Mouse (Mus musculus) liver, embryonic 14.5 days (tissue): ENCODE data around the gene Dyrk1a. TPM values are rescaled to one million over a fixed set of nuclear protein-coding genes. Genes with fewer than 3 reads are reported as not detected.

Experiments
- ATAC-seq: fragments of 200-750 bp; cut with Nextera tagmentation; 2 replicates; pipeline ENCODE4 v1.8.0; 2017; ENCODE audit warnings: moderate number of reproducible peaks, mild to moderate bottlenecking, moderate library complexity; ENCODE audit not compliant: insufficient read depth
- DNase-seq, 3 experiments: peaks; one replicate each; pipeline ENCODE4 v3.0.0-alpha.2; 2012 to 2013; ENCODE audit warnings: low read depth in 3 of 3, low spot score in 3 of 3
- H3K27ac ChIP-seq: fragments of 300-500 bp; sonication (generic); 2 replicates; pipeline ENCODE4 v1.5.1; 2014; ENCODE audit warnings: moderate library complexity, mild to moderate bottlenecking, control low read depth, inconsistent platforms
- H3K27me3 ChIP-seq: fragments of 300-500 bp; sonication (generic); 2 replicates; pipeline ENCODE4 v1.6.1; 2014; ENCODE audit warnings: mild to moderate bottlenecking, low read length, moderate library complexity; ENCODE audit not compliant: control insufficient read depth, insufficient read depth
- H3K36me3 ChIP-seq: fragments of 300-500 bp; sonication (generic); replicated peaks from 2 replicates; pipeline ENCODE4 v1.6.1; 2014; ENCODE audit warnings: low read depth; ENCODE audit not compliant: control insufficient read depth, insufficient read depth
- H3K4me1 ChIP-seq, 2 experiments: fragments of 200-500 bp in 1 of 2; fragments of 300-500 bp in 1 of 2; sonication (generic) in 1 of 2; replicated peaks; 2 replicates each; pipeline ENCODE4 v1.6.1; 2012 to 2014; ENCODE audit warnings: antibody characterized with exemption in 1 of 2, inconsistent platforms in 1 of 2, low read length in 1 of 2; ENCODE audit not compliant: control insufficient read depth in 2 of 2, insufficient read depth in 2 of 2
- H3K4me2 ChIP-seq: fragments of 300-500 bp; sonication (generic); 2 replicates; pipeline ENCODE4 v1.6.1; 2014; ENCODE audit warnings: low read depth, mild to moderate bottlenecking, control low read depth, moderate library complexity
- H3K4me3 ChIP-seq, 2 experiments: fragments of 200-500 bp in 1 of 2; fragments of 300-500 bp in 1 of 2; sonication (generic) in 1 of 2; 2 replicates each; pipeline ENCODE4 v1.5.1; 2012 to 2014; ENCODE audit warnings: low read depth in 2 of 2, low read length in 2 of 2, mild to moderate bottlenecking in 2 of 2, control low read depth in 1 of 2, inconsistent platforms in 1 of 2, moderate library complexity in 1 of 2; ENCODE audit not compliant: insufficient read depth in 1 of 2
- H3K9ac ChIP-seq: fragments of 300-500 bp; sonication (generic); replicated peaks from 2 replicates; pipeline ENCODE4 v1.6.1; 2014; ENCODE audit warnings: mild to moderate bottlenecking, control low read depth, moderate library complexity
- H3K9me3 ChIP-seq: fragments of 300-500 bp; sonication (generic); 2 replicates; pipeline ENCODE4 v1.6.1; 2016; ENCODE audit warnings: low read length, mixed read lengths; ENCODE audit not compliant: control insufficient read depth
- CTCF ChIP-seq: IDR thresholded peaks from 2 replicates; pipeline ENCODE4 v1.5.1; 2016; ENCODE audit warnings: antibody characterized with exemption, low read depth, control low read depth
- EP300 ChIP-seq: IDR thresholded peaks from 2 replicates; pipeline ENCODE4 v1.6.1; 2016; ENCODE audit warnings: antibody characterized with exemption, low read depth
- WGBS: fragments of 180-500 bp; shearing (Covaris S2); extraction: QIAGEN DNeasy Blood & Tissue Kit; methylation state at CpG from one replicate; pipeline ENCODE4 v1.1.7; 2014; ENCODE audit not compliant: insufficient replicate concordance; 5-methylcytosine and 5-hydroxymethylcytosine counted together
- polyA plus RNA-seq, 2 experiments: library from polyadenylated mRNA; depleted of rRNA in 1 of 2; stranded (reverse) in 1 of 2; unstranded in 1 of 2; fragments of >200 nt; fragmentation: Nextera tagmentation in 1 of 2; extraction: Ambion mirVana in 1 of 2; gene quantifications; 2 replicates each; pipeline versions ENCODE4 v1.2.1 to v1.2.3; 2012 to 2014

Gene Dyrk1a
- polyA plus RNA-seq, 2 experiments = 5.0 to 9.2 TPM

GRCm38 (mm10) chr16:94588974-94589373, 19.2 kb downstream of the Dyrk1a start:
- H3K27ac ChIP-seq = no peak overlapping the region

GRCm38 (mm10) chr16:94589648-94590047, 19.8 kb downstream of the Dyrk1a start:
- Histone ChIP-seq H3K27ac (no peak overlapping the region), H3K36me3 (no peaks in the 10 kb centered on the region), H3K9ac (no peak overlapping the region), H3K4me3 (no peak overlapping the region), H3K27me3 (no peaks in the 10 kb centered on the region), H3K4me2 (no peak overlapping the region), H3K9me3 (no peaks in the 10 kb centered on the region), H3K4me1 (peaks cover 6 to 10% of the 10 kb centered on the region in 2 experiments)
- WGBS = 81% methylated on average over 1 of the region's 1 CpGs
- ATAC-seq (no peak), DNase-seq (no peak)
- TF ChIP-seq EP300 (no peak), CTCF (no peak)

More at GRCm38 (mm10) chr16:94588974-94589373, 19.2 kb downstream of the Dyrk1a start:
- Histone ChIP-seq H3K9ac (no peak overlapping the region), H3K36me3 (no peaks in the 10 kb centered on the region), H3K27me3 (no peaks in the 10 kb centered on the region), H3K4me3 (no peak overlapping the region), H3K4me1 (peaks cover 6 to 10% of the 10 kb centered on the region in 2 experiments), H3K4me2 (no peak overlapping the region), H3K9me3 (no peaks in the 10 kb centered on the region)
- 62% methylated on average over 6 of the region's 6 CpGs for WGBS
- TF ChIP-seq EP300 (no peak), CTCF (no peak)
- DNase-seq (no peak), ATAC-seq (no peak)

- WGBS = 83% methylated on average over 1 of the region's 1 CpGs
- no peak overlapping the region for H3K9ac ChIP-seq
- peaks cover 6 to 11% of the 10 kb centered on the region in 2 experiments for H3K4me1 ChIP-seq
- no peak overlapping the region for H3K4me2 ChIP-seq
- no peak overlapping the region for H3K4me3 ChIP-seq
- H3K9me3 ChIP-seq = no peaks in the 10 kb centered on the region
- ATAC-seq = no peak
- no peaks in the 10 kb centered on the region for H3K27me3 ChIP-seq
- H3K27ac ChIP-seq = no peak overlapping the region
- DNase-seq = no peak
- no peaks in the 10 kb centered on the region for H3K36me3 ChIP-seq
- TF ChIP-seq EP300 (no peak), CTCF (no peak)
These were observed 20.4 kb downstream of the Dyrk1a start for GRCm38 (mm10) chr16:94590214-94590613.

- Histone ChIP-seq H3K27me3 (no peaks in the 10 kb centered on the region), H3K9me3 (no peaks in the 10 kb centered on the region), H3K36me3 (no peaks in the 10 kb centered on the region), H3K9ac (no peak overlapping the region), H3K4me2 (no peak overlapping the region), H3K27ac (no peak overlapping the region), H3K4me1 (peaks cover 6 to 13% of the 10 kb centered on the region in 2 experiments), H3K4me3 (no peak overlapping the region)
- no peak for DNase-seq
- WGBS = 79% methylated on average over 8 of the region's 8 CpGs
- no peak for ATAC-seq
- TF ChIP-seq EP300 (no peak), CTCF (no peak)
These were observed 21.2 kb downstream of the Dyrk1a start for GRCm38 (mm10) chr16:94590977-94591376.

DNA sequence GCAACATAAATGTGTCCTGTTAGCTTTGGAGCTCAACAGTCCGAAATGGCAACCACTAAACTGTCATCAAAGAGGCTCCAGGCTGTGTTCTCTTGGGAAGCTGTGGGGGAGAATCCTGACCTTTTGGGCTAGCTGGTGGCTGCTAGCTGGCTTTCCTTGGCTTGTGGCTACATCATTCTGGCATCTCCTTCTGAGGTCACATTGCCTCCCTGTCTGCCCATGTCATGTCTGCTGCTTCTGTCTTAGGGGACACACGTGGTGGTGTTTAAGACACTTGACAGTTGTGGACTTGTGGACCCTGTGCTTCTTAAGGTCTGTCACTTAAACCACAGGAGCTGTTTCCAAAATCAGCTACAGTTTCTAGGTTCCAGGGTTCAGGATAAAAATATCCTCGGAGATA, 21.7 kb downstream of the Dyrk1a start:
- H3K4me2 ChIP-seq = no peak overlapping the region
- H3K36me3 ChIP-seq = no peaks in the 10 kb centered on the region
- 75% methylated on average over 3 of the region's 3 CpGs for WGBS
- no peak for ATAC-seq
- no peak overlapping the region for H3K27ac ChIP-seq
- TF ChIP-seq EP300 = no peak
- TF ChIP-seq CTCF = no peak
- H3K9me3 ChIP-seq = no peaks in the 10 kb centered on the region
- DNase-seq = no peak
- H3K4me3 ChIP-seq = no peak overlapping the region
- H3K4me1 ChIP-seq = peaks cover 6 to 11% of the 10 kb centered on the region in 2 experiments
- no peak overlapping the region for H3K9ac ChIP-seq
- no peaks in the 10 kb centered on the region for H3K27me3 ChIP-seq
